Mouse (Mus musculus) stomach, postnatal 0 days (tissue): ENCODE data around the gene Nupr1l.

Experiments used
- CTCF ChIP-seq: IDR thresholded peaks from 2 replicates; pipeline ENCODE4 v1.5.1; 2016; ENCODE audit warnings: antibody characterized with exemption, low read depth, mild to moderate bottlenecking, moderate library complexity
- EP300 ChIP-seq: optimal IDR thresholded peaks from 2 replicates; pipeline ENCODE3; 2016; ENCODE audit warnings: antibody characterized with exemption

GRCm38 (mm10) chr5:129895198-129896088 lies 12.9 kb upstream of the Nupr1l start, which contains the start of gene Zbed5:
- TF ChIP-seq EP300, result no peak
- no peak for TF ChIP-seq CTCF
